Mouse (Mus musculus): ENCODE data around the gene Lgals3bp.

DNA sequence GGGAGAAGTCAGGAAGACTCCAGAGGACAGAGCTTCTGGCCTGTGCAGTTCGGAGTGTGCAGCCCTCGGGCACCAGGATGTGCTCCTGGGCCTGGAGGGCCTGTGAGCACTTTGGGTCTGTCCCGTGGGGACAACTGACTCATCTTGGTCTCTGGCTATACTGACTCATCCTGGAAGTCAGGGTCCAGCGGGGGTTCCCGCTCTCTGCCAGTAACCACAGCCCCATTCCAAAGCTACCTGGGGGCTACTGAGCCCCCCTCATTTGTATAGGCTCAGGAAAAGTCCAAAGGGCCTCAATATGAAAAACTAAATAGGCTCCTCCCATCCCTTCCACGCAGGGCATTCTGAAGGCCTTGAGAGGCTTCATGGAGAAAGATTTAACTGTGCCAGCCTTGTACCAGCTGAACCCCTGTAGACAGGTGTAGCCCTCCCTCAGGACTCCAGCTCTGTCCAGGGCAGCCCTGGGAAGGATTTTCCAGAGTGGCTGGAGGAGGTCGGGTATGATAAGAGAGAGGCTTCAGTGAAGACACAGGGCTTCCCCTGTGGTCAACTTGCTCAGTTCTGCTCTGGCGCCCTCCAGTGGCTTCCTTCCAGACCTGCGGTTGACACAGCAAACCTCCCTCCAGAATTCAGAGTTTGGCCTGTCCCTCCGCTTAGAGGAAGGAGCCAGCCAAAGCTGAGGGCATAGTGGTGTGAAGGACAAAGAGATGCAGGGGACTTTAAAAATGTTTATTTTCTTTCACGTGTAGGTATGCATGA lies 22.5 kb downstream of the Lgals3bp start:
- TF ChIP-seq CTCF (IDR thresholded peaks at IDR 0.05; ENCODE audit: low read depth, low read length) (peak; percentile 94), EP300 (IDR thresholded peaks at IDR 0.05; ENCODE audit: insufficient read depth, low read depth, low read length) (no peak)

Data from ES-Bruce4 (cell line).